Mouse (Mus musculus): Measurements from ENCODE around the gene Scube3.

GRCm38 (mm10) chr17:28170460-28171305, 28.7 kb downstream of the Scube3 start:
- TF ChIP-seq CTCF (IDR thresholded peaks at IDR 0.05; ENCODE audit: low read depth, low read length) (no peak), POLR2AphosphoS5 (IDR thresholded peaks at IDR 0.05; ENCODE audit: insufficient replicate concordance, low read depth, low read length) (no peak), GATA1 (IDR thresholded peaks at IDR 0.05; ENCODE audit: borderline replicate concordance, low read length) (no peak)

All from G1E (cell line).